Mouse (Mus musculus) liver, embryonic 14.5 days (tissue): ENCODE data around the gene Eif3b.

Experiments
- CTCF ChIP-seq: IDR thresholded peaks from 2 replicates; pipeline ENCODE4 v1.5.1; 2016; ENCODE audit warnings: antibody characterized with exemption, low read depth, control low read depth
- EP300 ChIP-seq: IDR thresholded peaks from 2 replicates; pipeline ENCODE4 v1.6.1; 2016; ENCODE audit warnings: antibody characterized with exemption, low read depth

DNA sequence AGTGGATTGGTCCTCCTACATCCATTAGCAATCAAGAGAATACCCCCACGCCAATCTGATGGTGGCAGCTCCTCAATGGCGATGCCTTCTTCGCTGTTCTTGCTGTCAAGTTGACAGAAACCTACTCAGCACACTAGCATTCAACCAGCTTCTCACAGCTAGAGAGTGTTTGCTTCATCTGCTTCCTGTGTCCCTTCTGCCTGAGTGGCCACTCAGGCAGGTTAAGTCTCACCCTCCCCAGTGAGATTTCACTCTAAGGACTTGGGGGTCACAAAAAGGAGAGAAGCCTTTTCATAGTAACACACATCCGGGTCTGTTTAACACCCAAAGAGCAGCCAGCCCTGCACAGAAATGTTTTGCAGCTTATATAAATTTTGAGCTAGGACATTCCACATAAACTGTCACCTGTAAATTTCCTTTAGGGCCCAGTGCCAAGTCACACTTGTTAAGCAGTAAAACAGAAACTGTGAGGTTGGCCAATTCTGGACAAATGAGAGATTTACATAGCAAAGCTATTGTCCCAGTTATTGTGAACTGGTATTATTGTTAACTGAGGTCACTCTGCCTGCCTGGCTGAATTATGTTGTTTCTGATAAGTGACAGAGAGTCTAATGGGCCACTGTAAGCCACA, 16.4 kb upstream of the Eif3b start:
- TF ChIP-seq CTCF: no peak
- no peak for TF ChIP-seq EP300
